Mouse (Mus musculus) heart, embryonic 16.5 days (tissue): ENCODE measurements around the gene Atxn7l3. TPM values are rescaled to one million over a fixed set of nuclear protein-coding genes. Genes with fewer than 3 reads are reported as not detected.

ENCODE experiments used
- ATAC-seq: fragments of 200-750 bp; cut with Nextera tagmentation; replicated peaks from 2 replicates; pipeline ENCODE4 v1.8.0; 2017; ENCODE audit warnings: moderate number of reproducible peaks; ENCODE audit not compliant: insufficient read depth, low FRiP score; ENCODE audit errors: extremely low read depth
- H3K27ac ChIP-seq: fragments of 300-500 bp; sonication (generic); 2 replicates; pipeline ENCODE4 v1.5.1; 2014; ENCODE audit warnings: mild to moderate bottlenecking, low read length, control low read depth, moderate library complexity
- H3K27me3 ChIP-seq: fragments of 300-500 bp; sonication (generic); 2 replicates; pipeline ENCODE4 v1.6.1; 2014; ENCODE audit warnings: low read length, mixed read lengths; ENCODE audit not compliant: control insufficient read depth, insufficient read depth
- H3K36me3 ChIP-seq: fragments of 300-500 bp; sonication (generic); 2 replicates; pipeline ENCODE4 v1.6.1; 2014; ENCODE audit not compliant: control insufficient read depth, insufficient read depth
- H3K4me1 ChIP-seq: fragments of 300-500 bp; sonication (generic); 2 replicates; pipeline ENCODE4 v1.6.1; 2014; ENCODE audit warnings: low read length, mixed read lengths; ENCODE audit not compliant: control insufficient read depth, insufficient read depth
- H3K4me2 ChIP-seq: fragments of 300-500 bp; sonication (generic); 2 replicates; pipeline ENCODE4 v1.6.1; 2014; ENCODE audit warnings: low read depth, mild to moderate bottlenecking, control low read depth, low read length
- H3K4me3 ChIP-seq: fragments of 300-500 bp; sonication (generic); 2 replicates; pipeline ENCODE4 v1.5.1; 2014; ENCODE audit warnings: mild to moderate bottlenecking, control low read depth, low read length
- H3K9ac ChIP-seq: fragments of 300-500 bp; sonication (generic); 2 replicates; pipeline ENCODE4 v1.6.1; 2014; ENCODE audit warnings: low read length, control low read depth
- H3K9me3 ChIP-seq: fragments of 300-500 bp; sonication (generic); replicated peaks from 2 replicates; pipeline ENCODE4 v1.6.1; 2016; ENCODE audit warnings: low read length; ENCODE audit not compliant: control insufficient read depth
- WGBS: fragments of 180-500 bp; shearing (Covaris S2); extraction: QIAGEN DNeasy Blood & Tissue Kit; methylation state at CpG from one replicate; pipeline ENCODE4 v1.1.7; 2014; 5-methylcytosine and 5-hydroxymethylcytosine counted together
- polyA plus RNA-seq: library from polyadenylated mRNA; unstranded; fragments of >200 nt; fragmentation: Nextera tagmentation; extraction: Ambion mirVana; gene quantifications from 2 replicates; pipeline ENCODE4 v1.2.1, GENCODE M21; 2015

Gene Atxn7l3
- polyA plus RNA-seq, 1 experiment from 2014 or later: 7.1 TPM

DNA sequence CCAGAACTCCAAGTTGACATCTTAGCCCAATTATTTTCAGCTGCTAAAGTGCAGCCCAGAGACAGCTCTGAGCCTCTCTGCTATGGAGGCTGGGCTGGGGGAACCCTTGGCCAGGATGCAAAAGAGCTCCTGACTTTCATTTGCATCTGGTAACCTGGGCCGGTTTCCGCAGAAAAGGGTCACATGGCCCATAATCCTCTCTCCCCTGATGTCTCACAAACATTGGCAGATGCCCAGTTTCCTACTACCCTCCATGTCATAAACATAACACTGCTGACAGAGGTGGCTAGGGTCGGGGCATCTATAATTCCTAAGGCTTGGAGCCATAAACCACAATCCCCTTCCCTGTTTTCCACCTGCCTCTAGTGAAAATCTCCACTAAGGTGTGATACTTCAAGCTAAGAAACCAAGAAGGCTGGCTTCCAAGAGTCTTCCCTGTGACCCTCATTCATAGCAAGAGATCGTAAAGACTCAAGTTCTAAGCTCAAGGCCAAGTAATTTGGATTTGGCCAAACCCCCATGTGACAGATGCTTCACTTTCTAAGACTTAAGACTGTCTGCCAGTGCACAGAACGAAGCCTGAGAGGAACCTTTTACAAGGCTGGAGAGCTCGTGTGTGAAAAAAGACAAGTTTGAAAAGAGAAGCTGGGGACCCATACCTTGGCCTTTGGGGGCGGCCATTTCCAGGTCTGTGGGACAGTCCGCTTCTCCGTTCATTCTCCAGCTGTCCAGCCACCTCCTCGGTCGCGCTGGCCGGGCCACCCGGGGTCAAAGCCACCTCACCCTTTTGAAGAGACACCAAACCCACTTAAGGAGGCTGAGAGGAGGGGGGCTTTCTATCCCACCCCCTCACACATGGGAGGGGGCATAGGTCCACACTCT lies 19.5 kb upstream of the Atxn7l3 start:
- Histone ChIP-seq H3K27me3 (no peaks in the 10 kb centered on the region), H3K36me3 (peaks cover 26% of the 10 kb centered on the region), H3K4me2 (peak overlapping the region; percentile 97), H3K4me1 (peaks cover 16% of the 10 kb centered on the region), H3K4me3 (peak overlapping the region; percentile 96), H3K27ac (peak overlapping the region; percentile 99), H3K9me3 (no peaks in the 10 kb centered on the region), H3K9ac (peak overlapping the region; percentile 97)
- ATAC-seq: no peak
- WGBS: 15% methylated on average over 14 of the region's 14 CpGs

DNA sequence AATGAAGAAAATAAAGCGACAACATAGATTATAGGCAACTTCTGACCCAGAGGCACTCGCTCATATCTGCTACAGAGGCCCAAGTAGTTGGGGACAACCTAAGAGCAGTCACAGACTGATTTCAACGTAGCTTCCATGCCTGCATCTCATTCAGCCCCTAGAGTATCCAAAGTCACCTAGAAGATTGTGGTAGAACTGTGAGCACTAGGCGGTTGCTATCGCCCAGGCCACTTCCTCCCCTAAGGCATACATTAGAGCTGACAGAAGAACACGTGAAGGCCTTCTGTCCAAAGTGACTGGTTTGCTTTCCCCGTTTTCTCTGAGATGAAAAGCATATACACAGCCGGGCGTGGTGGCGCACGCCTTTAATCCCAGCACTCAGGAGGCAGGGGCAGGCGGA lies 17.9 kb upstream of the Atxn7l3 start:
- H3K4me3 ChIP-seq: no peak overlapping the region
- no peaks in the 10 kb centered on the region for H3K27me3 ChIP-seq
- H3K27ac ChIP-seq: no peak overlapping the region
- no peaks in the 10 kb centered on the region for H3K9me3 ChIP-seq
- WGBS: 86% methylated on average over 12 of the region's 12 CpGs
- H3K4me2 ChIP-seq: no peak overlapping the region
- peaks cover 32% of the 10 kb centered on the region for H3K36me3 ChIP-seq
- peaks cover 27% of the 10 kb centered on the region for H3K4me1 ChIP-seq
- no peak overlapping the region for H3K9ac ChIP-seq
- no peak for ATAC-seq

DNA sequence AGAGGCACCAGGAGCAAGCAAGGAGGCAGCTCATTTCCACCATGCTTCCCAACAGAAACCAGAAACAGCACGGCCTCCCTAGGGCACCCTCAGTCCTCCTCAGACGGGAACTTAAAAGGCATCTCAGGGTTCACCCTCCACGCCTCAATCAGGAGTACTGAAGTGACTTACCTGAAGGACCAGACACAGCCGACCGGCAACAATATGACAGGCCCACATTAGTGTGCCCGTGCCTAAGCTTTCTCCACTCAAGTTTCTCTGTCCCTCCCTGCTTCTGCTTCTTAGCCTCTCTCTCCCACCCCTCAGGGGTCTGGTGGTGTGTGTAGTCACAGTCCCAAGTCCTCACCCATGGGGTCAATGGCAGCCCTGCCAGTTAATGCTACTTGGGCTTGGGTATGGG lies 16.2 kb upstream of the Atxn7l3 start:
- no peak overlapping the region for H3K4me2 ChIP-seq
- peaks cover 33% of the 10 kb centered on the region for H3K4me1 ChIP-seq
- H3K9ac ChIP-seq: no peak overlapping the region
- WGBS: 84% methylated on average over 6 of the region's 6 CpGs
- peaks cover 38% of the 10 kb centered on the region for H3K36me3 ChIP-seq
- no peaks in the 10 kb centered on the region for H3K27me3 ChIP-seq
- H3K9me3 ChIP-seq: no peaks in the 10 kb centered on the region
- H3K4me3 ChIP-seq: no peak overlapping the region
- H3K27ac ChIP-seq: no peak overlapping the region
- no peak for ATAC-seq

DNA sequence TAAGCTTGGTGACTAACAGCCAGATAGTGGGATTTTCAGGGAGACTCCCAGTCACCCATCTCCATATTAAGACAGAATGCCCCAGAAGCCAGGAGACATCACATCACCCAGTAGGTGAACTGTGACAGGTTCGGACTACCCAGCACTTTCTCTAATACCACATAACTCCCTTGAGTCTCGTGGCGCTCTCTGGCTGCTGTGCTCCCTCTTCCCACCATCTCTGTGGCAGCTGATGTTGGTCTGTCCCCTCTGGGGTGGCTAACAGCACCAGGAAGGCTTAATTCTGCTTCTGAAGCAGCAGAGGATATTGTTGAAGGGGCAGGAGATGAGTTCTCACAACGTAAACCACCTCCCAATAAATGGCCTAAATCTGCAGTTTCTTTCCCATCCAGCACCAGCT lies 15.5 kb upstream of the Atxn7l3 start:
- no peak overlapping the region for H3K9ac ChIP-seq
- H3K27ac ChIP-seq: no peak overlapping the region
- H3K9me3 ChIP-seq: no peaks in the 10 kb centered on the region
- H3K4me1 ChIP-seq: peaks cover 33% of the 10 kb centered on the region
- ATAC-seq: no peak
- H3K36me3 ChIP-seq: peaks cover 44% of the 10 kb centered on the region
- H3K4me3 ChIP-seq: no peak overlapping the region
- no peaks in the 10 kb centered on the region for H3K27me3 ChIP-seq
- no peak overlapping the region for H3K4me2 ChIP-seq
- 92% methylated on average over 4 of the region's 4 CpGs for WGBS

DNA sequence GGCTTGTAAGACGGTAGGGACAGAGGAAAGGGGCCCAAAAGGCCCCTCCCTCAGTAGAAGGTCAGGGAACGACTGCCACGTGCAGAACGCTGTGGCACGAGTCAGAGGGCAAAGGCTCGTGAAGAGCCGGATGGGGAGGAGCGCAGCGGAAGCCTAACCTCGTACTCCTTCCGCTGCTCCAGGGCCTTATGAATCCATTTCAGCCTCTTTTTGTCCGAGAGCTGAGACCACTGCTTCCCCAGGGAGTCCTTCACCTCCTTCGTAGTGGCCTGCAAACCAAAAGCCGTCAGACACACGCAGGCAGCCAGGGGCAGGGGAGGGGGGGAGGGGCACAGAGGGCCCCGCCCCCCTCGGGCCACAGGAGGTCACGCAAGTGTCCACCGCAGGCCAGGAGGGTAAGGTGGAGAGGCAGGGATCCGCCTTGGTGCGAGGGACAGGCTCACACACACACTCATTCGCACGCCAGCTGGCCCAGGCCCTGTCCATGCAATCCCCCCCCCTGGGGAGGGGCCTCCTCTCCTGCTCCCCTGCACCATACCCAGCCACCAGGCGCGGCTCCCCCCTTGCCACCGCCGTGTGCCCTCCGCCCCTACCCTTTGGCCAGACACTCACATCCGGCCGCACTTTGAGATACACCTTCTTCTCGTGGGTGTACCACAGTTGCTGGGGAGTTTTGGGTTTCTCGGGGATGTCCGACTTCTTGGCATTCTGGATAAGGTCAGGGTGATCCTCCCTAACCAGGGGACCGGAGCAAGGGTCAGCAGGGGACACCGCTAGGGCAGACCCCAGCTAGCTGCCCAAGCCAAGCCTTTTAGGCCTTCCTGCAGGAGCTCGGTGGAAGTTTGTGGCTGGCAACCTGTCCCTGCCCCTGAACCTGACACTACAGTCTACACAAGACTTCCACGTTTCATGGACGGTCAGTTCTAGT lies 14.6 kb upstream of the Atxn7l3 start:
- peaks cover 29% of the 10 kb centered on the region for H3K4me1 ChIP-seq
- H3K9me3 ChIP-seq: no peaks in the 10 kb centered on the region
- no peak overlapping the region for H3K4me3 ChIP-seq
- peaks cover 53% of the 10 kb centered on the region for H3K36me3 ChIP-seq
- no peak overlapping the region for H3K9ac ChIP-seq
- WGBS: 47% methylated on average over 37 of the region's 38 CpGs
- H3K27me3 ChIP-seq: no peaks in the 10 kb centered on the region
- no peak overlapping the region for H3K27ac ChIP-seq
- ATAC-seq: no peak
- H3K4me2 ChIP-seq: no peak overlapping the region; the same call in 1 of the 2 replicates

DNA sequence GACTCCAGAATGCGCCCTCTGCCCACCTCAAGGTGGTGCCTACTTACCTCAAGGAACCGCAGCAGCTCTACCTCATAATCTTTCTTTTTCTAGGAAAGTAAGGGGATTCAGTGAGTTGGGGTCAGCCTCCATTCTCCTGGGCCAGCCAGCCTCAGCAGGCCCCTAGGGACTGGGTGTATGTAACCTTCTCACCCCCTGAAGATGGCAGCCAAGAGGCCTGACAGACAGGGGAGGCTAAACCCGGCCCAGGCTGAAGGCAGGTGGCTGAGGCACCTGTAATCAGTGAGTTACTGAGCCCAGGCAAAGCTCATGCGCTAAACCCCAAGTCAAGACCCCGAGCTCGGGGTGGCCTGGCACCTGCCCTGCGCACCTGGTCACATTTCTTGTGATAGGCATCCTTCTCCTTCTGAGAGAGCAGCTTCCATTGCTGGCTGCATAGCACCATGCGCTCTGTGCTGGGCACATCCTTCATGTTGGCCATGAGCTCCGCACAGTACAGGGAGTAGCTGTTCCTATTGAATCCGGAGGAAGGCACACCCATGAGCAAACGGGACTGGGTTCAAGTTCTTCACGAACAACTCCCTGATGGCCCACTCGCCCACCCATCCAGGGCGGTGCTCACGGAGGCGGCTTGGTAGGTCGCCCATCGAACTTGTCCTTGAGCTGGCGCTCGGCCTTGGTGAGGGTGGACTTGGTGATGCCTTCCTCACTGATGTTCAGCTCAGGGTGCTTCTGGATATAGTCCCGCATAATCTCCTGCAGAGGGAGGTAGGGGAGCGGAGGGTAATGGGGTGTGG lies 13.6 kb upstream of the Atxn7l3 start:
- peak overlapping the region; percentile 82 for H3K4me2 ChIP-seq
- peak overlapping the region; percentile 78 for H3K27ac ChIP-seq
- no peaks in the 10 kb centered on the region for H3K27me3 ChIP-seq
- ATAC-seq: no peak
- WGBS: 88% methylated on average over 22 of the region's 22 CpGs
- peaks cover 53% of the 10 kb centered on the region for H3K36me3 ChIP-seq
- peaks cover 22% of the 10 kb centered on the region for H3K4me1 ChIP-seq
- H3K4me3 ChIP-seq: peak overlapping the region; percentile 57
- H3K9me3 ChIP-seq: no peaks in the 10 kb centered on the region
- H3K9ac ChIP-seq: peak overlapping the region; percentile 63

DNA sequence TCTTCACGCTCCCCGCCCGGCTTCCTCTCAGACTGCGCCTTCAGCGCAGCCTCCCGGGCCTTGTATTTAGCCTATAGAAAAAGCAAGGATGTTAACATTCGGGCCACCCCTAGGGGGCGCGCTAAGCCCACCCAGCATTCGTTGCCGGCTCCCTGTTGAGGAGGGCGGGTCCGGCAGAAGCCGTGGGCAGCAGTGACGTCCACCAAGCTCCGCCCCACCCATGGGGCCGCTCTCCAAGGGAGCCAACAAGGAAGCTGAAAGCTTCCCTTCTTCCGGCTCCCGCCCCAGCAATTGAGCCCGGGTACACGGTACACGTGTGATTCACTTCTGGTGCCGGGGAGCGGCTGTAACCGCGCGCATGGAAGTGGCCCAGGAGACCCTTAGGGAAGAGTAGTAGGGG lies 12.5 kb upstream of the Atxn7l3 start:
- H3K9me3 ChIP-seq: no peaks in the 10 kb centered on the region
- no peaks in the 10 kb centered on the region for H3K27me3 ChIP-seq
- peak overlapping the region; percentile 57 for H3K4me3 ChIP-seq
- H3K9ac ChIP-seq: peak overlapping the region; percentile 63
- under 1% methylated on average over 27 of the region's 27 CpGs for WGBS
- H3K4me2 ChIP-seq: peak overlapping the region; percentile 82
- H3K4me1 ChIP-seq: peaks cover 22% of the 10 kb centered on the region
- peak overlapping the region; percentile 78 for H3K27ac ChIP-seq
- peaks cover 42% of the 10 kb centered on the region for H3K36me3 ChIP-seq
- ATAC-seq: peak; percentile 96

DNA sequence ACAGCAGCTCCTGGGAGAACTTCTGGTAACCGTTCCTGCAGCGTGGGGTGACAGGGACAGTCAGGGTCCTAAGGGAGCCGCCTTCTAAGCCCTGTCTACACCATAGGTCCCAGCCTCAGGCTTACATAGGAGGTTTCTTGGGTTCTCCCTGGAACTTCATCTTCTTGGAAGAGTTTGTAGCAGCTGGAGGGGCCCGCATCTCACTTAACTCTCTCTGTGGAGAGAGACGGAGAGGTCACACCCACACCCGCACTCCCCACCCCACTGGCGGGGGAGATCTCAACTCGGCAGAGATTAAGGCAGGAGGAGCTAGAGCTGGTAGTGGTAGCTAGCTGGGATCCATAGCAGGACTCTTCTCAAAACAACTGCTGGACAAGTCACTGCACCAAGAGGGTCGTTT lies 11.7 kb upstream of the Atxn7l3 start:
- Histone ChIP-seq H3K9me3 (no peaks in the 10 kb centered on the region), H3K27ac (no peak overlapping the region), H3K4me2 (no peak overlapping the region), H3K4me3 (no peak overlapping the region), H3K9ac (no peak overlapping the region), H3K36me3 (peaks cover 34% of the 10 kb centered on the region), H3K4me1 (peaks cover 22% of the 10 kb centered on the region), H3K27me3 (no peaks in the 10 kb centered on the region)
- no peak for ATAC-seq
- WGBS: 74% methylated on average over 9 of the region's 9 CpGs
